ENCODE assay signal across 13 mouse cellular contexts in genomic region chr2:132286376-132287076, GRCm38 (mm10). TPM values are rescaled to one million over a fixed set of nuclear protein-coding genes. Genes with fewer than 3 reads are reported as not detected.
DNase-seq lines count a peak whose midpoint lies in the region; ATAC-seq lines count a peak whose summit lies in the region.
"Had no signal": no experiment of that assay in that cellular context is flagged by ENCODE, and none has a peak within 500 bp of the region (broad histone marks: within the 10 kb centered on the region; RNA-seq: fewer than 3 reads in every experiment).

No protein-coding gene starts in this region.

- DNase-seq in heart, adult 11 months, result peak; percentile 95
- DNase-seq in heart, embryonic 10.5 days (ENCODE audit: low spot score), result no peak
- DNase-seq in 3134 (ENCODE audit: extremely low read depth, insufficient read length, low spot score) (peak; percentile 58), ZHBTc4 (ENCODE audit: low read depth, low spot score) (peak; percentile 94)
- no peak for DNase-seq in embryo, embryonic 9.5 days (ENCODE audit: extremely low spot score)
- DNase-seq in spleen, postnatal 36 days (ENCODE audit: low spot score in 2 of 2), result no peak
- DNase-seq: layer of hippocampus, adult 9-11 months; spleen, adult 18-20 months had no signal

- no peaks in the 10 kb centered on the region; the same call in 1 of the 2 replicates for H3K27me3 ChIP-seq in heart, embryonic 10.5 days (ENCODE audit: insufficient read depth, poor library complexity, severe bottlenecking)
- no peaks in the 10 kb centered on the region for H3K27me3 ChIP-seq in heart, embryonic 13.5 days (replicated peaks)
- H3K27me3 ChIP-seq: lung, embryonic 15.5 days had no signal

- WGBS in heart, embryonic 10.5 days, result 84% methylated on average over 9 of the region's 9 CpGs
- 70% methylated on average over 9 of the region's 9 CpGs for WGBS in heart, embryonic 13.5 days

- H3K36me3 ChIP-seq in heart, embryonic 10.5 days, result peaks cover 4% of the 10 kb centered on the region; the same call in 1 of the 2 replicates
- H3K36me3 ChIP-seq in heart, embryonic 13.5 days, result 0 out of 2 replicates have a peak, but pooled peaks cover 3% of the 10 kb centered on the region
- H3K36me3 ChIP-seq: lung, embryonic 15.5 days had no signal

- H3K9ac ChIP-seq in heart, embryonic 13.5 days, result no peak overlapping the region
- H3K9ac ChIP-seq: lung, embryonic 15.5 days had no signal

- H3K4me1 ChIP-seq in heart, embryonic 10.5 days, result peaks cover 53% of the 10 kb centered on the region
- peaks cover 73% of the 10 kb centered on the region for H3K4me1 ChIP-seq in heart, embryonic 13.5 days

- ATAC-seq in heart, embryonic 13.5 days (ENCODE audit: extremely low read depth, insufficient number of reproducible peaks, low FRiP score, low TSS enrichment), result no peak
- ATAC-seq in monocyte, adult 5-6 weeks (replicated peaks; ENCODE audit: insufficient number of reproducible peaks, low FRiP score, low TSS enrichment, poor library complexity, severe bottlenecking), result no peak

- peak overlapping the region; percentile 18 for H3K4me2 ChIP-seq in heart, embryonic 13.5 days
- H3K4me2 ChIP-seq: lung, embryonic 15.5 days had no signal

- no peaks in the 10 kb centered on the region for H3K9me3 ChIP-seq in heart, embryonic 10.5 days
- no peaks in the 10 kb centered on the region for H3K9me3 ChIP-seq in heart, embryonic 13.5 days
- H3K9me3 ChIP-seq: forebrain, embryonic 10.5 days; lung, embryonic 15.5 days had no signal

- H3K4me3 ChIP-seq in heart, embryonic 10.5 days, result no peak overlapping the region
- no peak overlapping the region for H3K4me3 ChIP-seq in heart, embryonic 13.5 days
- H3K4me3 ChIP-seq: forebrain, embryonic 10.5 days; hindbrain, embryonic 10.5 days; lung, embryonic 15.5 days had no signal

- H3K27ac ChIP-seq in heart, embryonic 10.5 days, result no peak overlapping the region
- peak overlapping the region; percentile 63 for H3K27ac ChIP-seq in heart, embryonic 13.5 days (replicated peaks)
- H3K27ac ChIP-seq: forebrain, embryonic 10.5 days; hindbrain, embryonic 10.5 days; lung, embryonic 15.5 days had no signal

RNA-seq across cellular contexts. Expression of gene Cds2, which starts 23.6 kb away (rescaled TPM):
- 20.0 and 20.4 TPM in 2 replicates for polyA plus RNA-seq in heart, embryonic 10.5 days (2016; fragmentation: Nextera tagmentation; extraction: Ambion mirVana)
- polyA plus RNA-seq in heart, embryonic 13.5 days (2015; fragmentation: Nextera tagmentation; extraction: Ambion mirVana), result 14.9 and 15.4 TPM in 2 replicates
- 48.5 to 54.3 TPM (median 49.2 TPM) in 3 replicates for total RNA-seq in monocyte, adult 5-6 weeks (2017)

RNA-seq across cellular contexts. Expression of gene Pcna, which starts 33.4 kb away (rescaled TPM):
- 217 and 273 TPM in 2 replicates for polyA plus RNA-seq in heart, embryonic 10.5 days (2016; fragmentation: Nextera tagmentation; extraction: Ambion mirVana)
- polyA plus RNA-seq in heart, embryonic 13.5 days (2015; fragmentation: Nextera tagmentation; extraction: Ambion mirVana), result 167 and 180 TPM in 2 replicates
- total RNA-seq in monocyte, adult 5-6 weeks (2017), result 228 to 330 TPM (median 247 TPM) in 3 replicates

RNA-seq across cellular contexts. Expression of gene Tmem230, which starts 38.9 kb away (rescaled TPM):
- polyA plus RNA-seq in heart, embryonic 10.5 days (2016; fragmentation: Nextera tagmentation; extraction: Ambion mirVana), result 39.4 TPM in 2 replicates
- polyA plus RNA-seq in heart, embryonic 13.5 days (2015; fragmentation: Nextera tagmentation; extraction: Ambion mirVana), result 35.5 and 40.8 TPM in 2 replicates
- total RNA-seq in monocyte, adult 5-6 weeks (2017), result 11.2 to 19.1 TPM (median 15.5 TPM) in 3 replicates

Comparison
In these comparisons a context has a peak if more than half of its experiments do, and no peak if none do; other contexts are left out.
1. DNase-seq: peak in heart, adult 11 months (single experiment), 3134 (single experiment) and ZHBTc4 (single experiment); none in heart, embryonic 10.5 days (single experiment), embryo, embryonic 9.5 days (single experiment) and spleen, postnatal 36 days (0 of 2).